Comparison of ENCODE assay signal across 27 mouse cellular contexts in the genomic region with DNA sequence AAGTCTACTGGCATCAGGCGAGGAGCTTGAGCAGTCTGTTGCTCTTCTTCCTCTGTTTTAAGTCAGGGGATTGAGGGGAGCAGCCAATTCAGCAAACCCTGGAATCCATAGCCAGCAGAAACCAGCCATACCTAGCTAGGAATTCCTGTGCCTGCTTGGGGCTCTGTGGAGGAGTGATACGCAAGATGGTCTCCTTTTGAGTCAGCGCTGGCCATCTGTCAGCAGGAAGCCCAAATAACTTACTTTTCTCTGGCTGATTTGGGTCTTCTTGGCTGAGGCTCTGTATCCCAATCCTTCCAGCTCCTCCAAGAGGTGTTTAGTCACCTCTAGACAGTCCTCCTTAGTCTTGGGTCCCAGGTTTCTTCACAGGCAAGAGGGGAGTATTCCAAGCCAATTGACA. TPM values are rescaled to one million over a fixed set of nuclear protein-coding genes. Genes with fewer than 3 reads are reported as not detected.
DNase-seq lines count a peak whose midpoint lies in the region; TF ChIP-seq lines count a peak whose summit lies in the region.
"Had no signal": no experiment of that assay in that cellular context is flagged by ENCODE, and none has a peak within 500 bp of the region (broad histone marks: within the 10 kb centered on the region; RNA-seq: fewer than 3 reads in every experiment).

No protein-coding gene starts in this region.

- H3K27me3 ChIP-seq in CH12.LX (replicated peaks): peaks cover 26% of the 10 kb centered on the region
- H3K27me3 ChIP-seq in ES-Bruce4 (ENCODE audit: control insufficient read depth, insufficient read depth, low read length, poor library complexity, severe bottlenecking): no peaks in the 10 kb centered on the region

- TF ChIP-seq CTCF in CH12.LX (conservative IDR thresholded peaks at IDR 0.05 in 1 of 2, IDR thresholded peaks at IDR 0.05 in 1 of 2; ENCODE audit: low read depth in 2 of 2, low read length in 2 of 2): no peak
- no peak for TF ChIP-seq CTCF in ES-Bruce4 (IDR thresholded peaks at IDR 0.05; ENCODE audit: low read depth, low read length)

- in situ Hi-C loops in CH12.LX (cut with MboI; ENCODE audit: low pct_ligation_motif_present, low pct_unique_long_range_greater_than_20kb, low sequenced_read_pairs): no loop called here

- H3K27ac ChIP-seq in CH12.LX (ENCODE audit: insufficient read depth, low read depth) (no peak overlapping the region), ES-Bruce4 (ENCODE audit: insufficient read depth, low read length) (peak overlapping the region; percentile 81)
- H3K27ac ChIP-seq: embryonic facial prominence, embryonic 10.5 days; embryonic facial prominence, embryonic 13.5 days; forebrain, embryonic 12.5 days; forebrain, embryonic 15.5 days; heart, adult 2 months; heart, embryonic 10.5 days; heart, embryonic 13.5 days; hindbrain, embryonic 12.5 days; hindbrain, embryonic 15.5 days had no signal

- TF ChIP-seq EP300 in CH12.LX (IDR thresholded peaks at IDR 0.05; ENCODE audit: low read length): no peak
- no peak for TF ChIP-seq EP300 in ES-Bruce4 (IDR thresholded peaks at IDR 0.05; ENCODE audit: insufficient read depth, low read depth, low read length)

- dilution Hi-C loops in CH12.LX (cut with MboI; ENCODE audit: extremely low pct_ligation_motif_present, extremely low pct_unique_long_range_greater_than_20kb, low sequenced_read_pairs): no loop called here

- H3K9me3 ChIP-seq in CH12.LX (replicated peaks; ENCODE audit: low read length) (peaks cover 2% of the 10 kb centered on the region), ES-Bruce4 (replicated peaks; ENCODE audit: control insufficient read depth, insufficient read depth, low read length, poor library complexity, severe bottlenecking) (no peaks in the 10 kb centered on the region)
- H3K9me3 ChIP-seq: embryonic facial prominence, embryonic 10.5 days; embryonic facial prominence, embryonic 13.5 days; forebrain, embryonic 12.5 days; forebrain, embryonic 15.5 days; heart, embryonic 10.5 days; heart, embryonic 13.5 days; hindbrain, embryonic 12.5 days; hindbrain, embryonic 15.5 days had no signal

- peak; percentile 25 to 61 for DNase-seq in layer of hippocampus, adult 18-20 months (ENCODE audit: low spot score in 2 of 2)
- DNase-seq in layer of hippocampus, postnatal 10 days (ENCODE audit: low spot score in 2 of 2): no peak
- DNase-seq in CH12.LX (ENCODE audit: extremely low read depth): no peak
- DNase-seq in ovary, postnatal 14 days (ENCODE audit: low spot score): no peak
- DNase-seq in heart, postnatal 4 days: no peak
- DNase-seq: adrenal gland, adult 2 months; adrenal gland, postnatal 14 days; B cell, adult 2 months; cerebellum, adult 11-12 months; cerebellum, adult 8-10 months; cerebellum, postnatal 10 days; cerebellum, postnatal 36 days; embryo, embryonic 11 days; gastrocnemius, postnatal 10 days; gastrocnemius, postnatal 36 days; heart, adult 2 months; heart, postnatal 14 days had no signal

- TF ChIP-seq POLR2A in CH12.LX (IDR thresholded peaks at IDR 0.05; ENCODE audit: low read depth, low read length) (no peak), ES-Bruce4 (IDR thresholded peaks at IDR 0.05; ENCODE audit: insufficient read depth, low read length) (no peak)

- TF ChIP-seq RAD21 in CH12.LX (IDR thresholded peaks at IDR 0.05; ENCODE audit: low read depth, low read length): no peak

- H3K4me2 ChIP-seq in CH12.LX (ENCODE audit: insufficient read depth, low read depth, poor library complexity, severe bottlenecking): no peak overlapping the region
- H3K4me2 ChIP-seq: embryonic facial prominence, embryonic 13.5 days; forebrain, embryonic 12.5 days; forebrain, embryonic 15.5 days; heart, embryonic 13.5 days; hindbrain, embryonic 12.5 days; hindbrain, embryonic 15.5 days had no signal

- peaks cover 3 to 8% of the 10 kb centered on the region in 2 experiments; a peak in 3 of 4 replicates for H3K4me1 ChIP-seq in CH12.LX (ENCODE audit: control insufficient read depth in 1 of 2, insufficient read depth in 2 of 2)
- peaks cover 11% of the 10 kb centered on the region for H3K4me1 ChIP-seq in ES-Bruce4 (ENCODE audit: control insufficient read depth, insufficient read depth, low read length)
- H3K4me1 ChIP-seq: embryonic facial prominence, embryonic 10.5 days; embryonic facial prominence, embryonic 13.5 days; forebrain, embryonic 12.5 days; forebrain, embryonic 15.5 days; heart, embryonic 10.5 days; heart, embryonic 13.5 days; hindbrain, embryonic 12.5 days; hindbrain, embryonic 15.5 days had no signal

- H3K4me3 ChIP-seq in CH12.LX (replicated peaks in 1 of 3; ENCODE audit: low read depth in 2 of 3, low read length in 2 of 3, poor library complexity in 1 of 3) (no peak overlapping the region), ES-Bruce4 (ENCODE audit: low read depth, low read length) (peak overlapping the region; percentile 52)
- H3K4me3 ChIP-seq: embryonic facial prominence, embryonic 10.5 days; embryonic facial prominence, embryonic 13.5 days; erythroblast, embryonic 14.5 days; forebrain, embryonic 12.5 days; forebrain, embryonic 15.5 days; heart, adult 2 months; heart, embryonic 10.5 days; heart, embryonic 13.5 days; hindbrain, embryonic 12.5 days; hindbrain, embryonic 15.5 days had no signal

- no peaks in the 10 kb centered on the region for H3K36me3 ChIP-seq in CH12.LX (replicated peaks in 1 of 2; ENCODE audit: control insufficient read depth in 1 of 2, insufficient read depth in 1 of 2, low read length in 1 of 2)
- no peaks in the 10 kb centered on the region for H3K36me3 ChIP-seq in ES-Bruce4 (ENCODE audit: control insufficient read depth, insufficient read depth, low read length, poor library complexity, severe bottlenecking)
- H3K36me3 ChIP-seq: embryonic facial prominence, embryonic 10.5 days; embryonic facial prominence, embryonic 13.5 days; forebrain, embryonic 12.5 days; forebrain, embryonic 15.5 days; heart, embryonic 10.5 days; heart, embryonic 13.5 days; hindbrain, embryonic 12.5 days; hindbrain, embryonic 15.5 days had no signal

- H3K9ac ChIP-seq in CH12.LX (ENCODE audit: insufficient read depth, low read depth) (no peak overlapping the region), ES-Bruce4 (ENCODE audit: low read depth, poor library complexity, severe bottlenecking) (peak overlapping the region; percentile 13)
- H3K9ac ChIP-seq: embryonic facial prominence, embryonic 13.5 days; forebrain, embryonic 12.5 days; forebrain, embryonic 15.5 days; heart, embryonic 13.5 days; hindbrain, embryonic 12.5 days; hindbrain, embryonic 15.5 days had no signal

- no peaks in the 10 kb centered on the region for H3K79me2 ChIP-seq in CH12.LX (replicated peaks; ENCODE audit: control insufficient read depth, extremely low read depth, insufficient read depth, poor library complexity, severe bottlenecking)

TF ChIP-seq in CH12.LX, 34 proteins besides CTCF, POLR2A, EP300 and RAD21:
- TF ChIP-seq MAZ (IDR thresholded peaks at IDR 0.05; ENCODE audit: low read depth, low read length): no peak
- TF ChIP-seq SIN3A (IDR thresholded peaks at IDR 0.05; ENCODE audit: low read length): no peak
- no peak for TF ChIP-seq HCFC1 (IDR thresholded peaks at IDR 0.05; ENCODE audit: low read depth, low read length)
- TF ChIP-seq MYC (IDR thresholded peaks at IDR 0.05; ENCODE audit: low read depth, low read length): no peak
- TF ChIP-seq MXI1 (IDR thresholded peaks at IDR 0.05; ENCODE audit: low read depth, low read length): no peak
- peak; percentile 50; the same call in 1 of the 2 replicates for TF ChIP-seq IRF4 (IDR thresholded peaks at IDR 0.05; ENCODE audit: low read depth, low read length)
- TF ChIP-seq E2F4 (IDR thresholded peaks at IDR 0.05; ENCODE audit: insufficient replicate concordance, low read depth, low read length): no peak

RNA-seq across cellular contexts. Expression of a gene that starts 2.5 kb away (rescaled TPM):
- total RNA-seq in layer of hippocampus, adult 18-20 months (2021): 10 to 100 TPM; 24.4 to 24.8 TPM
- total RNA-seq in layer of hippocampus, postnatal 10 days (2021): 10 to 100 TPM; 24.3 to 25.3 TPM
- total RNA-seq in CH12.LX (2012; rRNA removed): 61.9 and 66.5 TPM in 2 replicates
- 42.3 and 52.3 TPM in 2 replicates for total RNA-seq in CH12.LX (2014; rRNA removed)
- 120 and 137 TPM in 2 replicates for polyA plus RNA-seq in CH12.LX (2012; ENCODE audit: insufficient read length, low read depth)
- polyA plus RNA-seq in ES-Bruce4 (2011; ENCODE audit: insufficient read depth, insufficient read length, low read depth, missing spikeins): 165 and 186 TPM in 2 replicates
- total RNA-seq in heart, postnatal 4 days (2021): 10 to 100 TPM; 31.2 to 33.6 TPM

RNA-seq across cellular contexts. Expression of a gene that starts 5.9 kb away (rescaled TPM):
- total RNA-seq in layer of hippocampus, adult 18-20 months (2021): 10 to 100 TPM; 48.8 to 49.6 TPM
- total RNA-seq in layer of hippocampus, postnatal 10 days (2021): 10 to 100 TPM; 39.4 to 44.2 TPM
- total RNA-seq in CH12.LX (2012; rRNA removed) (41.4 and 44.2 TPM in 2 replicates), CH12.LX (2014; rRNA removed) (65.6 and 76.9 TPM in 2 replicates)
- polyA plus RNA-seq in CH12.LX (2012; ENCODE audit: insufficient read length, low read depth) (54.7 and 54.8 TPM in 2 replicates), ES-Bruce4 (2011; ENCODE audit: insufficient read depth, insufficient read length, low read depth, missing spikeins) (90.1 and 99.5 TPM in 2 replicates)
- 10 to 100 TPM; 14.0 to 15.4 TPM for total RNA-seq in heart, postnatal 4 days (2021)

RNA-seq across cellular contexts. Expression of a gene that starts 33.5 kb away (rescaled TPM):
- total RNA-seq in layer of hippocampus, adult 18-20 months (2021): 10 to 100 TPM; 29.1 to 29.5 TPM
- total RNA-seq in layer of hippocampus, postnatal 10 days (2021): 10 to 100 TPM; 30.5 to 32.9 TPM
- 49.7 and 50.1 TPM in 2 replicates for total RNA-seq in CH12.LX (2012; rRNA removed)
- 32.5 and 36.5 TPM in 2 replicates for total RNA-seq in CH12.LX (2014; rRNA removed)
- polyA plus RNA-seq in CH12.LX (2012; ENCODE audit: insufficient read length, low read depth): 45.1 and 45.3 TPM in 2 replicates
- polyA plus RNA-seq in ES-Bruce4 (2011; ENCODE audit: insufficient read depth, insufficient read length, low read depth, missing spikeins): 46.4 and 53.9 TPM in 2 replicates
- total RNA-seq in heart, postnatal 4 days (2021): 10 to 100 TPM; 56.8 to 58.2 TPM

Comparison
In these comparisons a context has a peak if more than half of its experiments do, and no peak if none do; other contexts are left out.
1. DNase-seq: peak in layer of hippocampus, adult 18-20 months (2 of 2); none in layer of hippocampus, postnatal 10 days (0 of 2), CH12.LX (single experiment), ovary, postnatal 14 days (single experiment) and heart, postnatal 4 days (single experiment).